Mouse (Mus musculus) heart, adult 10 weeks (tissue): ENCODE results near the gene Bzw2. TPM values are rescaled to one million over a fixed set of nuclear protein-coding genes. Genes with fewer than 3 reads are reported as not detected.

Experiments used
- polyA plus RNA-seq: library from polyadenylated mRNA; stranded (reverse); fragments of 350-450 nt; fragmentation: Illumina TruSeq; extraction: RNeasy Lipid Tissue Mini Kit (QIAGEN cat#74804); gene quantifications from one replicate; pipeline ENCODE4 v1.2.3, GENCODE M21; 2014; ENCODE audit warnings: low read depth, low replicate concordance

Gene Bzw2
- polyA plus RNA-seq, result 183 TPM

GRCm38 (mm10) chr12:36157638-36158308 lies at the start of gene Bzw2:
Bzw2 (minus strand) TSS chr12:36158080.

GRCm38 (mm10) chr12:36156637-36157303 lies 1.1 kb downstream of the Bzw2 start, which contains the start of gene Ankmy2:
Ankmy2 (plus strand) TSS chr12:36157114.

GRCm38 (mm10) chr12:36042348-36042778 lies 115.5 kb downstream of the Bzw2 start, which contains the start of gene Tspan13:
Tspan13 (minus strand) TSS chr12:36042500.

Other genes starting within 250 kb of the Bzw2 start
- not detected for gene Agr3, start 232.5 kb downstream of the Bzw2 start, polyA plus RNA-seq
- gene Agr2, start 165.2 kb downstream of the Bzw2 start, polyA plus RNA-seq, result not detected
- 48.2 TPM for gene Tspan13, start 115.6 kb downstream of the Bzw2 start, polyA plus RNA-seq
- 14.2 TPM for gene Ankmy2, start 966 bp downstream of the Bzw2 start, polyA plus RNA-seq
- gene Lrrc72, start 95.3 kb upstream of the Bzw2 start, polyA plus RNA-seq, result not detected
- not detected for gene Sostdc1, start 156.1 kb upstream of the Bzw2 start, polyA plus RNA-seq
- gene Ispd, start 223.4 kb upstream of the Bzw2 start, polyA plus RNA-seq, result 7.6 TPM
- not detected for gene D630036H23Rik, start 224.1 kb upstream of the Bzw2 start, polyA plus RNA-seq